Mouse (Mus musculus): Measurements from ENCODE around the gene Bad. TPM values are rescaled to one million over a fixed set of nuclear protein-coding genes. Genes with fewer than 3 reads are reported as not detected.

The Bad gene
- total RNA-seq (2023) = 10 to 100 TPM; 12.0 to 20.5 TPM

DNA sequence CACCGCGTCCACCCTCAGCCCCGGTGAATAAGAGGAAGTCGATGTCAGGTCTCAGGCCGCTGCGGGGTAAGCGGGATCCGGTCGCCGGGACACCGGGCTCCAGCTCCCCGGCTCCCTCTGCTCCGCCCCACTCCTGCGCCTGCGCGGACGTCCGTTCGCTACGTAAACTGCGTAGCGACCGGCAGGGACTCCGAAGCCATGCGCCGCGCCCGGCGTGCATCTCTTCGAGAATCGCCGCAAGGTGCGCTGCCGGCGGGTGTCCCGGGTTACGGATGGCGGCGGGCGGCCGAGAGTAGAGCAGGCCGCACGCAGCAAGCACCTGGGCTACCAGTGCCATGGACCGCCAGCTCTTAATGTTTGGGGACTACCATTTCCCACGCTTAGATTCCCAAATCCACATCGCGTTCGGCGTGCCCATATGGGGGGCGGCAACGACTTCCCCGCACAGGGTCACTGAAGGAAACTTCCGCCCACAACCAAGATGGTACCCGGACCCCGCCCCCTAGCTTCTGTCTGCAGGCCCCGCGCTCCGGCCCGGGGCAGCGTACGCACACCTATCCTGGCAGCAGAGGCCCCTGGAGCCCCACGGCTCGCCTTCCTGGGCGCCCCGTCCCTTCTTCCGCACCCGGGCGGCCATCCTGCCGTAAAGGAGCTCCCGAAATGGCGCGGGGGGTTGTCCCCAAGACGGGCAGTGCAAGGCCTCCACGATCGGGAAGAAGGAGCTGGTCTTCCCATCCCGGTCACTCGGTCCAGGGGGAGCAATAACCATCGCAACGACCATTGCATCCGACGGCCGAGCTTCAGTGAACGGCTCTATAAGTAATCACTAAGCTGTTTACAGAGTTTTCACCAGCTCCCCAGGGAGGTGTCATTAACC, at the start of gene Bad:
Gene Bad, plus strand, starts transcription at position 490 of the 877 bp plus-strand sequence.

DNA sequence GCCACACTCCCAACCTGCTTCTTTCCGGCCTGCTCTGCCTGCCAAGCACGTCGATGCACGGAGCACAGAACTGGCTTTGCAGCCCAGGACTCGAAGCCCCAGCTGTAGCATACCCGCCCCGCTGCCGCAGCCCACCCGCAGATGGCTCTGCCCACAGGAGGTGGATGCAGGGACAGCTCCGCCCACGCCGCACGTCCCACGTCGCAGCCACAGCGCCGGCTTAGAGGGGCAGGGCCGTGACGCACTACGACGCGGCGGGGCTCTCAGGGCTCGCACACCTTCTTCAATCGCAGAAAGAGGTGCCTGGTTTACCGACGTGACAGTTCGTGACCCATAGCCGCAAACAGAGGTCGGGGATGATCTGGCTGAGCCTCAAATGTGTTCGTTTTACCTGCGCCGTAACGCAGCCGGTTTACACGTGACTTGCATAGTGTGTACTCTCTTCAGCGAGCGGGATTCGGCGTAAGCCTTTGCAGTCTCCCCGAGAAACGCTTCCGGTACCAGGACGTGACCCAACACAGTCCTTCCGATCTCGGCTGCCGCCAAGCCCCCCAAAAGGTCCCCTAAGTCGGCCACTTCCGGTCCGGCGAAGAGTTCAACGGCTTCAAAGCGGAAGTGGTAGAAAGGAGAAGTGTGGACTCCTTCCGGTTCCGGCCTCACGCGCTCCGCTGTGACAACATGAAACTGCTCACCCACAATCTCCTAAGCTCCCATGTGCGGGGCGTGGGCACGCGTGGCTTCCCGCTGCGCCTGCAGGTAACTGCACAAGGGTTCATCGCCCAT, 32.0 kb upstream of the Bad start, which contains the start of the genes Trmt112 and Prdx5:
Gene Trmt112, plus strand, starts transcription at position 192 of the 783 bp plus-strand sequence.
Gene Prdx5, minus strand, starts transcription at position 600 of the 783 bp plus-strand sequence.

DNA sequence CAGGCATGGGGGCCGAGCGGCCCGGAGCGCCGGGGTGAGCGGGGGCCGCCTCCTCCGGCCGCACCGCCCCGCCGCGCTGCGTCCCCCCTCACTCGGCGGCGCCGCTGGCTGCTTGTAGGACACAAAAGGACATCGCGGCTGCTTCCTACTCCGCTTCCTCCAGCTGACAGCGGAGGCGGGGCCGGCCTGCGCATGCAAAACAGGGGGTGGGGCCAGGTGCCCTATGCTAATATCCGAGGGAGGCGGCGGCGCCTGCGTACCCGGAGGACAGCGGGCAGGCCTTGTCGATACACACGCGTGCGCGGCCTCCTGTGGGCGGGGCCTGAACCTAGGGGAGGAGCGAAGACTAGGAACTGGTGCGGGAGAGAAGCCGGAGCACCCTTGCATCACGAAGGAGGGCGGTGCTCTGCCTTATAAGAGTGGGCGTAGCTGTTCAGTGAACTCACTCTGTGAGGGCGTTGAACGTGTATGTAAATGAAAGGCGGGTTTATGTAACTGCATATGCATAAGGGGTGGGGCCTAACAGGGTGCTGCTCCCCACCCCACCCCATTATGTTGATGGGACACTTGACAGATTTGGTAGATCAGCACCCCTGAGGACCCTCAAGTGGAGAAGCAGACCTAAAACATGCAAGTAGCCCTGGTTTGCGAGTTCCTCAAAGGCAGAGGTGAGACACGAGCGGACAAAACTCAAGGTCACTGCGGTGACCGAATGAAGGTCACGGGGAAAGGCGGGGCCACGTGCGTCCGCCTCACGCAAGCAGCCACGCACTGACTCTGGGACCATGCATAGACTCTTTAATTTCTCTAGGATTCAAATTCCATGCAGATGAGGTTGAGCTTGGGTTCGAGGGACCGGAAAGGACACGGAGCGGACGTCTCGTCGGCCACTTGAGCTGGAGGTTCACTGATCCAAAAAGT, 19.8 kb upstream of the Bad start, which contains the start of gene Esrra:
Gene Esrra, minus strand, starts transcription at position 167 of the 921 bp plus-strand sequence.

DNA sequence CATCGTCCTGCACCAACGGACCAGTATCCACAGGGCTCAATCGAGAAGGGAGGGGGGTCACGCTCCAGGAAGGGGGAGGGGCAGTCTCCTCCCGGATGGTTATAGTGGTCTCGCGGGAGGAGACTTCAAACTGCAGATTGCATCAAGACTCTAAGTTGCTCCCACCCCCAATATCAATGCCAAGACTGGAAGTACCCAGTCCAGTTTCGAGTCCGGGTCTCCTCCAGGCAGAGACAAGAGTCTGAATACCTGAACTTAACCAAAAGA, 16.4 kb upstream of the Bad start, which contains the start of gene Catsperz:
Gene Catsperz, minus strand, starts transcription at position 74 of the 267 bp plus-strand sequence.

DNA sequence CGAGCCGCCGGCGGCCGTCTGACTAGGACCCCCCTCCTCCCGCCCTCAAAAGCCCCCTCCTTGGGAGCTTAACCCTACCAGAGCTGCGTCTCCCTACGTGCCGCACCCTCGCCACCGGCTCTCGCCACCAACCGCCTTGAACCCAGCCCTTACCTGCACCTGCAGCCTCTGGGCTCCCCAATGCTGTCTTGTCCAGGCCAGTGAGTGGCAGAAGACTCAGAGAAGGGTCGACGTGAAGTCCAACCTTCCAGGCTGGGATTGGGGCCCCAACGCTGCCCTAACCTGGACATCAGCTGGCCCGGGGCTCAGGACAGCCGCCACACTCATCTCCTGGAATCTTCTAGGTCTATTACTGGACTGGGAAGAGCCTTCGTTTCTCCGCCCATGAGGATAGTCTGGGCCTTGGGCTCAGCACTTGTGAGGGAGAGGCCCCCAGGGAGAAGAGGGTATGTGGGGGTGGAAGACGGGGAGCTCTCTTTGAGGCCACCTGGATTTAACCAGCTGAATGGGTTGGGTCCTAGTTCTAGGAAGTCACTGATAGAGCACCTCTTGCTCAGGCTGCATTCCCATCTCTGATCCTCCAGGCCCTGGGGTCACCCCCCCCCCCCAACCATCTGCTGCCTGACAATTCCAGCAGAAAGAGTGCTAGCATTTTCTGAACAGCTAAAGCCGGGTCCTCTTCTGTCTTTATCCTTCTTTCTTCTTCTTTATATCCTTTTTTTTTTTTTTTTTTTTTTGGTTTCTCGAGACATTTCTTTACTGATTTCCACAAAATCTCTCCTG, 7.3 kb upstream of the Bad start, which contains the start of gene Kcnk4:
Gene Kcnk4, minus strand, starts transcription at position 321 of the 783 bp plus-strand sequence.

DNA sequence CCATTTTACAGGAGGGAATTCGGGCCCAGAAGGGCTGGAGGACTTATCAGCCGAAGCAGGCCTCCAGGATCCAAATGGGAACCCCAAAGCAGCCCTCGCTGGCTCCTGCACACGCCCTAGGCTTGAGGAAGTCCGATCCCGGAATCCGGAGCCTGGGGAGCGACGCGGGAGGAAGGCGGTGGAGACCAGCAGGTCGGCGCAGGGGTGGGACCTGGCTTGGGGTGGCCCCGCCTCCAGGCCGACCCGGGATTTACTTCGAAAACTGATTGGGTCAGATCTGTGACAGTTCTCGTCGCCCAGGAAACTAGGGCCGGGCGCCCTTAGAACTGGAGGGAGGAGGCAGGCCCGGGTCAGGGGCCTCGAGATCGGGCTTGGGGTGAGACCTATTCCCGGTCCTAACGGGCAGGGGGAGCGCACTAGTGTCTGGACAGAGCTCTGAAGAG, 609 bp downstream of the Bad start, which contains the start of gene Gpr137:
Gene Gpr137, minus strand, starts transcription at position 232 of the 443 bp plus-strand sequence.

DNA sequence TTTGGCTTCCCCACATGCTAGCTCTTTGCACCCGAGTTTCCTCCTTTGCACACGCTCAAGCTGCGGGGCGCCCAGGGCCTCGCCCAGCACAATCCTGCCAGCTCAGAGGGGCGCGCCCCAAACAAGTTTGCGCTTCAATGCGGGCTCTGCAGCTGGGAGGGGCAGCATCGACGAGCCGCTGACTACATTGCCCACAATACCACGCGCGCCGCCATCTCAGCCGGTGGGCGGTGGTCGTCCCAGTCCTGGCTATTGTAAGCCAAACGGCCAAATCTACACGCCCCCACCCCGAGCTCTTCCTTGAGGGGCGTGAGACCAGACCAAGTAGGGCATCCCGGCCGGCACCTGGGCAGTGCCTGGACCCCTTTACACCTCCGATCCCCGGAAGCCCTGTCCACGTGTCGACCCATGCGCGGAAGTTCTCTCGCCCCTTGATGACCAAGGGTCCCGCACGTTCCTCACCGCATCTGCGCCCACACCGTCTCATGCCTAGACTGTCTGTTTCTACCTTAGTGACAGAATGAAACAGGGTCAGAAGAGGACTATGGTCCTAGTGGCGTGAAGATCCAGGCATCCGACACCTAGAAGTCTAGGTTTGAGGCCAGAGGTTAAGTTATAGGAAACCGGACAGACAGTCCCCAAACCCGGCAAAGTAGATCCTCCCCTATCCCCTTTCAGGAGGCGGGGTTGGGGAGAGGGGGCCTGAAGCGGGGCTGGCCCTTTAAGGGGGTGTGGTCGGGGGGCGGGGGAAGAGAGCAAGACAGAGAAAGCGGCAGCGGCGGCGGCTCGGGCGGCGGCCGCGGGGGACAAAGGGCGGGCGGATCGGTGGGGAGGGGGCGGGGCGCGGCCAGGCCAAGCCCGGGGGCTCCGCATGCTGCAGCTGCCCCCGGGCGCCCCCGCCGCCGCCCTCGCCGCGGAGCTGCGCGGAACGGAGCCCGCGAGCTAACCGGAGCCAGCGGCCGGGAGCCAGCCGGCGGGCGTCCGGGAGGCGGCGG, 32.8 kb downstream of the Bad start, which contains the start of gene Ppp1r14b:
Gene Ppp1r14b, plus strand, starts transcription at position 758 of the 995 bp plus-strand sequence.

DNA sequence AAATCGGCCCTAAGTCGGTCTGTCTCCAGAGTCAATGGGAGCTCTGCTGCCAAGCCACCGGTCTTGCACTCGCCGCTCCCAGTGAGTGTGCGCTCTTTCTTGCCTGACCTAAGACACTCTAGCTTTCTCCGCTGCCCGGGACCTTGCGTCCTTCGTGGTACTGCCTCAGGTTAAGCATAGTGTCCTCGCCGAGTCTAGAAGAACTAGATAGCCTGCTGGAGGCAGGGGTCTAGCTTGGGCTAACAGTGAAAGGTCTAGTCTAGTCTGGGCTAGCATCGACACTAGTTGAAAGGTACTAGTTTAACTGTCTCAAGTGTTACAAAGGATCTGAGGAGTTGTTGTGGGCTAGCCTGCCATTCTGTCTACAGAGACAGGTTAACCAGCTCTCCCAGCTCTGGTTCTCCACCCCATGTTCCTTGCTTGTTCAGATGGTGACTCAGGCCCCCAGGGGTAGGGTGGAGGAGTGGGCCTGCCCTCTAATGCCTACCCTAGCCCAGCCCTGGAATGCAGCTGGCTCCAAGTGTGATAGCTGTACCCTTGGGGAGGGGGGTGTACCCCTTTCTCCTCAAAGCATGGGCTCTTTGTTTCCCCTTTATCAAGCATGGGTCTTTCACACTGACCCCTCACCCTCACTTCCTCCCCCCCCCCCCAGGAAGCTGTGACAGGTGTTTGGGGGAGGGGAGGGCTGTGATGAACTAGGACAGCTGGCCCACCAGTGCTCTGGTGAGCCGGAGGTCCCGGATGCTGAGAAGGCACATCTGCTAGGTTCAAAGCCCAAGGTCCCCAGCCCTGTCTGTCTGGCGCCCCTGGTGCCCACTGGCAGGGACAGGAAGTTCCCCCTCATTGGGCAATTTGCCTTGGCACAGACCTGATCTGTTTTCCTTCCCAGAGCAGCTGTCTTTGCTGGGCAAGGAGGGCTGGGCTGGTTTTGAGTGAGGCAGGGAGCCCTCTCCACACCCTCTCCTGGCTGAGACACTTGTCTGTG, 34.2 kb downstream of the Bad start, which contains the start of gene Plcb3:
Gene Plcb3, minus strand, starts transcription at position 934 of the 985 bp plus-strand sequence.

DNA sequence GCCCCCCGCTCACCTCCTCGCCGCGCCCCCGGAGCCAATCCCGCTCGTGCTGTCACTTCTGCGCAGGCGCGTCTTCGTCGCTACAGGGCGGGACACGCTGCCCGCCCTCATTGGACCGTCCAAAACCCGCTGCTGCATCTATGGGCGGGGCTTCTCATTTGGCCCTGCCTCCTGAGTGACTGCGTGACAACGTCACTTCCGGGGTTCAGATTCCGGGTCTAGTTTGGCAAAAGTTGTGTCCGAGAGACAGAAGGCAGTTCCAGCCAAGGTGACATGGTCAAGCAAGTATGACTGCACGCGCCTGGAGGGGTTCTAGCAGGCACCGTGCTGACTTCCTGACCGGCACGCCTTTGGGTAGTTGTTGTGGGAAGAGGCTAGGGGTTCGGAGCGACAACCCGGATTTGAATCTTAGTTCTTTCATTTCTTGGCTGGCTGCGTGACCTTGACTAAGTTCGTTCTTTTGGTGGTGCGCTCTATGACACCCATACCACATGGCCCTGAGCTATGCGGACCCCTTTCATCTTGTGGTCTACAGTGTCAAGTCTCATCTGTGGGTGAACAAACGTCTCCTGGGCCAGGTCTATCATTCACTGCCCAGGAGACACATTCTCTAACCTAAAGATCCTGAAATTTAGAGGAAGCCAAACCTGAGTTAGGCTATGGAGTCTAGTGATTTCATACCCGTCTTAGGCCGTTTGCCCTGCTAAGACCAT, 38.9 kb downstream of the Bad start, which contains the start of gene Fkbp2:
Gene Fkbp2, minus strand, starts transcription at position 121 of the 713 bp plus-strand sequence.

DNA sequence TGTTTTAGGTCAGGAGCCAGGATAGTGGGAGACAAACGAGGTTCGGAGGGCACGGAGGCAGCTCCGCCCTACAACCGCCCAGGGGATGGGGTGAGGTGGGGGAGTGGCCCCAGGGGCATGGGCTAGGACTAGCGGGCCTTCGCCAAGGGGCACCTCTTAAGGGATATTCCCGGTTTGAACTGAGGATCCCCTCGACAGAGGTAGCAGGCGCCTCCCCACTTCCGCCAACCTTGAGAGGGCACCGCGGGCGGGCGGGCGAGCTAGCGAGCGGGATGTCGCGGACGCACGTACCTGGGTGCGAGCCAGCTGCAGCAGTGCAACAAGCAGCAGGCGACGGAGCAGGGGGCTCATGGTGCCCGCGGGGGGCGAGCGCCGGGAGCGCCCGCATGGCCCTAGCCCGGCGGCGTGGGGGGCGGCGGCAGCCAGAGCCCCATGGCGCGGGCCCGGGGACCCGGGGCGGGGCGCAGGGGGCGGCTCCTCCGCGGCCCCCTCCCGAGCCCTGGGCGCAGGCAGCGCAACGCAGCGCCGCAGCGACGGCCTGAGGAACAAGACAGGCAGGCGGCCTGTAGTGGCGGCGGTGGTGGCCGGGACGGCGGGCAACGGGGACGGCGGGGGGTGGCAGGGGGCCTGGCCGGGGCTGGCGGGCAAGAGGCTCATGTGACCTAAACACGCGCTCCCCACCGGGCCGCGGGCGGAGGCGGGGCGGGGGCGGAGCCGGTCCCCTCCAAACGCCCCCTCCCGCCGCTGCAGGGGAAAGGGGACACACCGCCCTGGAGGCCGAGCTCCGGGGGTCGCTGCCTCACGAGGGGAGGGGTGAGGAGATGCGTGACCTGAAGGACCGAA, 45.6 kb downstream of the Bad start, which contains the start of gene Vegfb:
Gene Vegfb, minus strand, starts transcription at position 591 of the 843 bp plus-strand sequence.

DNA sequence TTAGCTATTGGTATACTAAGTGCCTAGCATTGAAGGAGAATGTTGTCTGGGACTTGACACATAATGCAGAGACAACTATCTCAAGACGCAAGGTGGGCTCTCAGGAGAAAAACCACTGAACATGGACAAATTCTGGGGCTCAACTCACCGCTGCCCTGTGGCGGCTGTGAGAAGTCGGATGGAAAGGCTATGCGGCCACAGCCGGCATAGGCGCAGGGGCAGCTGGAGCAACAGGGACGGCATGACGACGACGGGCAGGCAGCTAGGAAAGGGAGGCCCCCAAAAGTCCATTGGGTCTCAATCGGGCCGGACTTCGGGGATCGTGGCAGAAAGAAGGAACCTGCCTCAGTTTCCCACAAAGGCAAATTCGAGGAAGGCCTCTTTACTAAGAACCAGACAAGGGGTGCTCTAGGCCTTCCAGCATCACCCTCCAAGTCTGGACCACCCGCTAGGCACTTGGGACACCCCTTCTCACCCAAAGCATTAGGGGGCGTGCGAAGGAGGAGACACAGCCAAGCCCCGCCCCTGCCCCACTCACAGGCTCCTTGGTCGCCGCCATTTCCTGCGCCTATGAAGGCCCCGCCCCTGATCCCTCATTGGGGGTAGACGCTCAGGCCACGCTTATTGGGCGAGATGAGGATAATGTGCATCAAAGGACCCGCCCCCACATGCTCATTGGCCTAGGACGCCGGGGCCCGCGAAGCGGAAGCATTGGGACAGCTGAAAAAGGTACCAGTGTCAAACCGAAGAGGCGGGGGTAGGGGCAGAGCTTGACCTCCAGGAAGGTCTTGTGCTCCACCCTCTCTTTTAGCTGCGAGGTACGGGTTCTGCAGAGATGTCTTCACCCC, 50.6 kb downstream of the Bad start, which contains the start of gene Dnajc4:
Gene Dnajc4, minus strand, starts transcription at position 562 of the 848 bp plus-strand sequence.

DNA sequence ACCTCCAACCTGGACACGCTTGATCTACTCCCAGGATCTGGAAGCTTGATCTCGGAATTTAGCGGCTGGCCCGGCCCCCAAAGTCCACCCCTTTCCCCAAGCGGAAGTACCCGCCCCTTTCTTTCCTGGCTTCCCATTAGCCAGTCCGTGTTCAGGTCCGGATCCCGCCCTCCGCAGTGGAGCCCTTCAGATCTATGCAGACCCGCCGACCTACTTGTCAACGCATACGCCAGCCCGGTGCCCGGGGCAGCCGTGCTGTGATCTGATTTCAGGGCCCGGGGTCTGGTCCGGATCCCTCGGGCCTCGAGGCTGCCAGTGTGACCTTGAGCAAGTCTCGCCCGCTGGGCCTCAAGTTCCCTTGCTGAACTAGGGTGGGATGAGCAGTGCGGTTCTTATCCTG, 54.3 kb downstream of the Bad start, which contains the start of the genes Nudt22 and Trpt1:
Gene Nudt22, minus strand, starts transcription at position 112 of the 400 bp plus-strand sequence.
Gene Trpt1, plus strand, starts transcription at position 126 of the 400 bp plus-strand sequence.

Measured in T-cell, adult 66 days (primary cell).